Mouse (Mus musculus) CH12.LX (cell line): ENCODE measurements at regions not wholly inside any gene's neighbourhood (a gene's known extent, or its start where the extent isn't known, plus 50 kb on each side); places are given as distances from the start of the nearest gene placed in this dataset.
A peak's percentile ranks its signal among the peaks of the same experiment; 100 is the strongest.

Experiments used
- DNase-seq: peaks from one replicate; pipeline ENCODE4 v3.0.0-alpha.2; 2013; ENCODE audit errors: extremely low read depth
- H3K27ac ChIP-seq: 2 replicates; pipeline ENCODE4 v1.5.1; 2012; ENCODE audit warnings: low read depth, mild to moderate bottlenecking, control low read depth, moderate library complexity; ENCODE audit not compliant: insufficient read depth
- H3K27me3 ChIP-seq: replicated peaks from 2 replicates; pipeline ENCODE3; 2012; ENCODE audit warnings: inconsistent platforms
- H3K36me3 ChIP-seq, 2 experiments: replicated peaks in 1 of 2; 2 replicates each; pipeline versions ENCODE3 to v1.6.1; 2012; ENCODE audit warnings: inconsistent platforms in 1 of 2, low read length in 1 of 2, mild to moderate bottlenecking in 1 of 2, mixed read lengths in 1 of 2, moderate library complexity in 1 of 2; ENCODE audit not compliant: control insufficient read depth in 1 of 2, insufficient read depth in 1 of 2
- H3K4me1 ChIP-seq, 2 experiments: 2 replicates each; pipeline ENCODE4 v1.6.1; 2012; ENCODE audit warnings: inconsistent platforms in 1 of 2, moderate library complexity in 1 of 2; ENCODE audit not compliant: insufficient read depth in 2 of 2, control insufficient read depth in 1 of 2
- H3K4me2 ChIP-seq: 2 replicates; pipeline ENCODE4 v1.6.1; 2012; ENCODE audit warnings: low read depth, mild to moderate bottlenecking, control low read depth; ENCODE audit not compliant: poor library complexity, insufficient read depth, severe bottlenecking
- H3K4me3 ChIP-seq, 3 experiments: fragments of 150-350 bp in 1 of 3; sonication (generic) in 1 of 3; replicated peaks in 1 of 3; 2 replicates each; pipeline versions ENCODE3 to v1.5.1; 2011 to 2012; ENCODE audit warnings: low read depth in 2 of 3, low read length in 2 of 3, mild to moderate bottlenecking in 2 of 3, moderate library complexity in 2 of 3, control low read depth in 1 of 3, improper control_type of control experiment in 1 of 3, inconsistent platforms in 1 of 3, mixed read lengths in 1 of 3; ENCODE audit not compliant: poor library complexity in 1 of 3
- H3K79me2 ChIP-seq: replicated peaks from 2 replicates; pipeline ENCODE4 v1.6.1; 2012; ENCODE audit warnings: mild to moderate bottlenecking, moderate library complexity; ENCODE audit not compliant: control insufficient read depth, poor library complexity, insufficient read depth, severe bottlenecking; ENCODE audit errors: extremely low read depth
- H3K9ac ChIP-seq: 2 replicates; pipeline ENCODE4 v1.6.1; 2012; ENCODE audit warnings: low read depth, mild to moderate bottlenecking, control low read depth, moderate library complexity; ENCODE audit not compliant: insufficient read depth
- H3K9me3 ChIP-seq: replicated peaks from 2 replicates; pipeline ENCODE3; 2012; ENCODE audit warnings: low read length, inconsistent platforms, mixed read lengths
- CHD2 ChIP-seq: IDR thresholded peaks from 2 replicates; pipeline ENCODE4 v1.6.1; 2011; ENCODE audit warnings: low read length, improper control_type of control experiment
- CTCF ChIP-seq, 2 experiments: IDR thresholded peaks in 1 of 2; conservative IDR thresholded peaks in 1 of 2; 2 replicates each; pipeline ENCODE4 v1.5.1; 2011 to 2012; ENCODE audit warnings: low read depth in 2 of 2, low read length in 2 of 2, improper control_type of control experiment in 1 of 2, inconsistent platforms in 1 of 2, mild to moderate bottlenecking in 1 of 2, moderate library complexity in 1 of 2
- ELF1 ChIP-seq: IDR thresholded peaks from 2 replicates; pipeline ENCODE4 v1.6.1; 2014; ENCODE audit warnings: low read depth, mild to moderate bottlenecking, inconsistent platforms, low read length, improper control_type of control experiment
- GABPA ChIP-seq: IDR thresholded peaks from 2 replicates; pipeline ENCODE4 v1.6.1; 2012; ENCODE audit warnings: low read depth, low read length, improper control_type of control experiment, inconsistent platforms; ENCODE audit not compliant: insufficient replicate concordance
- IRF4 ChIP-seq: IDR thresholded peaks from 2 replicates; pipeline ENCODE4 v1.6.1; 2014; ENCODE audit warnings: low read depth, mild to moderate bottlenecking, inconsistent platforms, low read length, improper control_type of control experiment
- JUN ChIP-seq: IDR thresholded peaks from 2 replicates; pipeline ENCODE4 v1.6.1; 2011; ENCODE audit warnings: low read depth, mild to moderate bottlenecking, low read length, improper control_type of control experiment, moderate library complexity; ENCODE audit not compliant: insufficient read depth
- JUND ChIP-seq: conservative IDR thresholded peaks from 2 replicates; pipeline ENCODE4 v1.6.1; 2011; ENCODE audit warnings: low read depth, low read length, improper control_type of control experiment
- KAT2A ChIP-seq: IDR thresholded peaks from 2 replicates; pipeline ENCODE4 v1.6.1; 2012; ENCODE audit warnings: low read length, improper control_type of control experiment, inconsistent platforms; ENCODE audit not compliant: insufficient replicate concordance
- MXI1 ChIP-seq: IDR thresholded peaks from 2 replicates; pipeline ENCODE4 v1.6.1; 2011; ENCODE audit warnings: mild to moderate bottlenecking, low read depth, low read length, improper control_type of control experiment
- MYC ChIP-seq: IDR thresholded peaks from 2 replicates; pipeline ENCODE4 v1.6.1; 2011; ENCODE audit warnings: low read depth, mild to moderate bottlenecking, improper control_type of control experiment, low read length
- POLR2A ChIP-seq: IDR thresholded peaks from 2 replicates; pipeline ENCODE4 v1.6.1; 2011; ENCODE audit warnings: low read depth, mild to moderate bottlenecking, improper control_type of control experiment, low read length
- POLR2AphosphoS2 ChIP-seq: IDR thresholded peaks from 2 replicates; pipeline ENCODE4 v1.6.1; 2011; ENCODE audit warnings: low read depth, low read length, improper control_type of control experiment
- RAD21 ChIP-seq: IDR thresholded peaks from 2 replicates; pipeline ENCODE4 v1.6.1; 2011; ENCODE audit warnings: low read depth, mild to moderate bottlenecking, low read length, improper control_type of control experiment, moderate library complexity
- SIN3A ChIP-seq: IDR thresholded peaks from 2 replicates; pipeline ENCODE4 v1.6.1; 2012; ENCODE audit warnings: low read length, improper control_type of control experiment, inconsistent platforms
- SMC3 ChIP-seq: IDR thresholded peaks from 2 replicates; pipeline ENCODE4 v1.6.1; 2011; ENCODE audit warnings: low read depth, low read length, improper control_type of control experiment
- TCF12 ChIP-seq: IDR thresholded peaks from 2 replicates; pipeline ENCODE4 v1.6.1; 2014; ENCODE audit warnings: low read depth, mild to moderate bottlenecking, inconsistent platforms, low read length, improper control_type of control experiment
- UBTF ChIP-seq: IDR thresholded peaks from 2 replicates; pipeline ENCODE4 v1.6.1; 2012; ENCODE audit warnings: low read depth, mild to moderate bottlenecking, inconsistent platforms, low read length, improper control_type of control experiment, moderate library complexity
- ZC3H11A ChIP-seq: IDR thresholded peaks from 2 replicates; pipeline ENCODE4 v1.6.1; 2012; ENCODE audit warnings: low read depth, mild to moderate bottlenecking, inconsistent platforms, low read length, improper control_type of control experiment
- ZMIZ1 ChIP-seq: IDR thresholded peaks from 2 replicates; pipeline ENCODE4 v1.6.1; 2012; ENCODE audit warnings: low read depth, mild to moderate bottlenecking, inconsistent platforms, low read length, improper control_type of control experiment
- dilution Hi-C: fragments of 300-500 bp; cut with MboI; formaldehyde crosslinking; loops from 2 replicates; pipeline ENCODE4 v1.14.3; 2020; ENCODE audit warnings: low sequenced_read_pairs; ENCODE audit not compliant: extremely low pct_unique_long_range_greater_than_20kb, extremely low pct_ligation_motif_present
- in situ Hi-C: fragments of 300-500 bp; cut with MboI; formaldehyde crosslinking; loops from 3 replicates; pipeline ENCODE4 v1.14.3; 2019; ENCODE audit warnings: low sequenced_read_pairs, low pct_ligation_motif_present, low pct_unique_long_range_greater_than_20kb, mixed read lengths

- no peaks in the 10 kb centered on the region for H3K27me3 ChIP-seq
- peak; percentile 70 for DNase-seq
- H3K4me1 ChIP-seq: peaks cover 4 to 11% of the 10 kb centered on the region in 2 experiments; a peak in 3 of 4 replicates
- H3K36me3 ChIP-seq: no peaks in the 10 kb centered on the region
- H3K9me3 ChIP-seq: no peaks in the 10 kb centered on the region
- TF ChIP-seq RAD21 (peak; percentile 94), MXI1 (no peak), ELF1 (peak; percentile 90), SMC3 (peak; percentile 68), CTCF (conservative IDR thresholded peaks at IDR 0.05 in 1 of 2, IDR thresholded peaks at IDR 0.05 in 1 of 2; ENCODE audit: low read depth in 2 of 2, low read length in 2 of 2) (peak; percentile 90 to 91), POLR2A (peak; percentile 29; the same call in 1 of the 2 replicates), SIN3A (no peak), MYC (0 out of 2 replicates have a peak, but pooled peaks have one; percentile 6)
- TF ChIP-seq, all 38 proteins: peak for 6
- dilution Hi-C loops (no loop called here), in situ Hi-C loops (loop anchor here (10.0 kb wide), 1 partner anchor 358 kb away; no protein-coding TSS in a partner anchor)
- Histone ChIP-seq H3K79me2 (no peaks in the 10 kb centered on the region), H3K4me3 (peak overlapping the region in 2 of 3 experiments; percentile 10 to 47), H3K9ac (0 out of 2 replicates have a peak overlapping the region, but pooled peaks have one; percentile 13), H3K27ac (no peak overlapping the region), H3K4me2 (peak overlapping the region; percentile 68)
Observed at GRCm38 (mm10) chr14:45772665-45773277, 114.8 kb upstream of the Ddhd1 start.

GRCm38 (mm10) chr14:45773326-45773725 is 115.4 kb upstream of the Ddhd1 start:
- no peaks in the 10 kb centered on the region for H3K27me3 ChIP-seq
- no peak overlapping the region for H3K4me3 ChIP-seq
- H3K79me2 ChIP-seq: no peaks in the 10 kb centered on the region
- peaks cover 4 to 7% of the 10 kb centered on the region in 2 experiments; a peak in 3 of 4 replicates for H3K4me1 ChIP-seq
- H3K9ac ChIP-seq: no peak overlapping the region
- H3K9me3 ChIP-seq: no peaks in the 10 kb centered on the region
- in situ Hi-C loops (loop anchor here (10.0 kb wide), 1 partner anchor 359 kb away; no protein-coding TSS in a partner anchor), dilution Hi-C loops (no loop called here)
- TF ChIP-seq JUND (no peak), TCF12 (no peak), UBTF (no peak), CHD2 (no peak), ZMIZ1 (no peak), KAT2A (no peak), GABPA (no peak), IRF4 (no peak), RAD21 (no peak), JUN (no peak), POLR2AphosphoS2 (no peak), ZC3H11A (no peak)
- no peak overlapping the region for H3K4me2 ChIP-seq
- no peak for DNase-seq
- no peak overlapping the region for H3K27ac ChIP-seq
- no peaks in the 10 kb centered on the region for H3K36me3 ChIP-seq
